Comparison of ENCODE assay signal across 31 mouse cellular contexts in genomic region chr16:58414801-58415200, GRCm38 (mm10).
"Had no signal": no experiment of that assay in that cellular context is flagged by ENCODE, and none has a peak within 500 bp of the region (broad histone marks: within the 10 kb centered on the region; RNA-seq: fewer than 3 reads in every experiment).

No protein-coding gene starts in this region.

- H3K4me1 ChIP-seq: liver, embryonic 12.5 days had no signal

- H3K9me3 ChIP-seq: limb, embryonic 10.5 days; limb, embryonic 12.5 days; limb, embryonic 13.5 days; limb, embryonic 15.5 days; liver, embryonic 12.5 days; liver, embryonic 13.5 days; liver, embryonic 15.5 days; lung, embryonic 15.5 days; megakaryocyte, embryonic 14.5 days; midbrain, embryonic 12.5 days; midbrain, embryonic 13.5 days; midbrain, embryonic 15.5 days; neural tube, embryonic 12.5 days; neural tube, embryonic 13.5 days had no signal

- H3K4me3 ChIP-seq: limb, embryonic 10.5 days; limb, embryonic 12.5 days; limb, embryonic 13.5 days; limb, embryonic 15.5 days; liver, embryonic 12.5 days; liver, embryonic 13.5 days; liver, embryonic 15.5 days; lung, embryonic 15.5 days; megakaryocyte, embryonic 14.5 days; midbrain, embryonic 10.5 days; midbrain, embryonic 12.5 days; midbrain, embryonic 13.5 days; midbrain, embryonic 15.5 days; neural tube, embryonic 12.5 days; neural tube, embryonic 13.5 days had no signal

- H3K27ac ChIP-seq: limb, embryonic 10.5 days; limb, embryonic 12.5 days; limb, embryonic 13.5 days; limb, embryonic 15.5 days; liver, embryonic 12.5 days; liver, embryonic 13.5 days; liver, embryonic 14.5 days; liver, embryonic 15.5 days; lung, embryonic 15.5 days; macrophage; midbrain, embryonic 10.5 days; midbrain, embryonic 12.5 days; midbrain, embryonic 13.5 days; midbrain, embryonic 15.5 days; neural tube, embryonic 12.5 days; neural tube, embryonic 13.5 days had no signal

- H3K9ac ChIP-seq: limb, embryonic 12.5 days; limb, embryonic 13.5 days; limb, embryonic 15.5 days; liver, embryonic 12.5 days; liver, embryonic 13.5 days; liver, embryonic 14.5 days; liver, embryonic 15.5 days; liver, postnatal 0 days; lung, embryonic 14.5 days; lung, embryonic 15.5 days; midbrain, embryonic 12.5 days; midbrain, embryonic 13.5 days; midbrain, embryonic 15.5 days; neural tube, embryonic 12.5 days; neural tube, embryonic 13.5 days had no signal

- H3K36me3 ChIP-seq: limb, embryonic 12.5 days; limb, embryonic 15.5 days; liver, embryonic 13.5 days; liver, embryonic 15.5 days; lung, embryonic 15.5 days; midbrain, embryonic 12.5 days; midbrain, embryonic 13.5 days; midbrain, embryonic 15.5 days; neural tube, embryonic 12.5 days; neural tube, embryonic 13.5 days had no signal

- H3K27me3 ChIP-seq: limb, embryonic 12.5 days; limb, embryonic 13.5 days; limb, embryonic 15.5 days; lung, embryonic 15.5 days; midbrain, embryonic 12.5 days; midbrain, embryonic 13.5 days; midbrain, embryonic 15.5 days; neural tube, embryonic 12.5 days; neural tube, embryonic 13.5 days had no signal

- DNase-seq: left cerebral cortex, postnatal 4 days; liver; liver, embryonic 13.5 days; liver, postnatal 0 days; lung, adult 18-20 months; lung, adult 2 months; lung, embryonic 14.5 days; lung, postnatal 10 days; lung, postnatal 14 days; lung, postnatal 36 days; lung, postnatal 4 days; midbrain, embryonic 14.5 days had no signal

- ATAC-seq: liver, embryonic 12.5 days; liver, postnatal 0 days; midbrain, embryonic 13.5 days; midbrain, embryonic 16.5 days had no signal

- H3K4me2 ChIP-seq: limb, embryonic 12.5 days; limb, embryonic 13.5 days; limb, embryonic 15.5 days; liver, embryonic 11.5 days; liver, embryonic 12.5 days; liver, embryonic 13.5 days; liver, embryonic 15.5 days; lung, embryonic 14.5 days; lung, embryonic 15.5 days; midbrain, embryonic 11.5 days; midbrain, embryonic 12.5 days; midbrain, embryonic 13.5 days; midbrain, embryonic 15.5 days; neural tube, embryonic 12.5 days; neural tube, embryonic 13.5 days had no signal
